Mouse (Mus musculus): ENCODE data around the gene Patl2. TPM values are rescaled to one million over a fixed set of nuclear protein-coding genes. Genes with fewer than 3 reads are reported as not detected.
A peak's percentile ranks its signal among the peaks of the same experiment; 100 is the strongest.

The Patl2 gene
- total and polyA plus RNA-seq, 3 experiments = not detected

- Histone ChIP-seq H3K9ac (ENCODE audit: insufficient read depth, low read depth) (peak overlapping the region; percentile 98), H3K4me3 (replicated peaks in 1 of 3; ENCODE audit: low read depth in 2 of 3, low read length in 2 of 3, poor library complexity in 1 of 3) (peak overlapping the region; percentile 21 to 92 (median 40)), H3K4me1 (ENCODE audit: control insufficient read depth in 1 of 2, insufficient read depth in 2 of 2) (peaks cover 4 to 32% of the 10 kb centered on the region in 2 experiments)
These were observed 39.3 kb downstream of the Patl2 start for GRCm38 (mm10) chr2:122146687-122147086.

DNA sequence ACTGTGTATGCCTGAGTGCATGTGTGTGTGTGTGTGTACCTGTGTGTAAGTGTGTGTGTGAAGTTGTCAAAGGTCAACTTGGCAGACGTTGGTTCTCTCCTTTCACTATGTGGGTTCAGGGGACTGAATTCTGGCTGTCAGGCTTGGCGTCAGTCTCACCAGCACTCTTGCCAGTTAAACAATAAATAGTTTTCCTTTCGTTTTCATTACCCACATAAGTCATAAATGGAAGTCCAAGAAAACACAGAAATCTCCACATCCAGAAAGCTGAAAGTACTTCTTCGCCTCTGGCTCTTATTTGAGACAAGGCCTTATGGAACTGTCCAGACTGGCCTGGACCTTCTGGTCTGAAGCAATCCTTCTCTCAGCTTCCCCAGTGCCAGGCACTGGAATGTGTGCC is 40.2 kb downstream of the Patl2 start:
- Histone ChIP-seq H3K79me2 (replicated peaks; ENCODE audit: control insufficient read depth, extremely low read depth, insufficient read depth, poor library complexity, severe bottlenecking) (peaks cover 33% of the 10 kb centered on the region), H3K36me3 (replicated peaks in 1 of 2; ENCODE audit: control insufficient read depth in 1 of 2, insufficient read depth in 1 of 2, low read length in 1 of 2) (peaks cover 15 to 24% of the 10 kb centered on the region in 2 experiments), H3K4me3 (replicated peaks in 1 of 3; ENCODE audit: low read depth in 2 of 3, low read length in 2 of 3, poor library complexity in 1 of 3) (no peak overlapping the region), H3K27me3 (replicated peaks) (no peaks in the 10 kb centered on the region), H3K9me3 (replicated peaks; ENCODE audit: low read length) (no peaks in the 10 kb centered on the region), H3K9ac (ENCODE audit: insufficient read depth, low read depth) (peak overlapping the region; percentile 70), H3K4me2 (ENCODE audit: insufficient read depth, low read depth, poor library complexity, severe bottlenecking) (peak overlapping the region; percentile 72), H3K4me1 (ENCODE audit: control insufficient read depth in 1 of 2, insufficient read depth in 2 of 2) (peaks cover 0 to 23% of the 10 kb centered on the region in 2 experiments; a peak in 3 of 4 replicates), H3K27ac (ENCODE audit: insufficient read depth, low read depth) (no peak overlapping the region)
- dilution Hi-C loops (cut with MboI; ENCODE audit: extremely low pct_ligation_motif_present, extremely low pct_unique_long_range_greater_than_20kb, low sequenced_read_pairs) = no loop called here
- no peak for DNase-seq (ENCODE audit: extremely low read depth)
- no peak for TF ChIP-seq MEF2A (IDR thresholded peaks at IDR 0.05; ENCODE audit: borderline replicate concordance, low read depth, low read length)
- TF ChIP-seq BHLHE40 (IDR thresholded peaks at IDR 0.05; ENCODE audit: low read depth, low read length) = no peak
- no peak for TF ChIP-seq MXI1 (IDR thresholded peaks at IDR 0.05; ENCODE audit: low read depth, low read length)
- no peak for TF ChIP-seq NELFE (IDR thresholded peaks at IDR 0.05; ENCODE audit: low read depth, low read length)
- TF ChIP-seq JUND (conservative IDR thresholded peaks at IDR 0.05; ENCODE audit: low read depth, low read length) = no peak
- no peak for TF ChIP-seq USF2 (conservative IDR thresholded peaks at IDR 0.05; ENCODE audit: low read depth, low read length)
- TF ChIP-seq ETS1 (conservative IDR thresholded peaks at IDR 0.05; ENCODE audit: low read depth, low read length) = no peak
- TF ChIP-seq HCFC1 (IDR thresholded peaks at IDR 0.05; ENCODE audit: low read depth, low read length) = no peak
- no peak for TF ChIP-seq RAD21 (IDR thresholded peaks at IDR 0.05; ENCODE audit: low read depth, low read length)
- no peak for TF ChIP-seq PAX5 (IDR thresholded peaks at IDR 0.05; ENCODE audit: low read length)
- no peak for TF ChIP-seq CTCF (conservative IDR thresholded peaks at IDR 0.05 in 1 of 2, IDR thresholded peaks at IDR 0.05 in 1 of 2; ENCODE audit: low read depth in 2 of 2, low read length in 2 of 2)
- no peak for TF ChIP-seq JUN (IDR thresholded peaks at IDR 0.05; ENCODE audit: insufficient read depth, low read depth, low read length)
- TF ChIP-seq POLR2A (IDR thresholded peaks at IDR 0.05; ENCODE audit: low read depth, low read length) = no peak
- TF ChIP-seq E2F4 (IDR thresholded peaks at IDR 0.05; ENCODE audit: insufficient replicate concordance, low read depth, low read length) = no peak
- TF ChIP-seq POLR2AphosphoS2 (IDR thresholded peaks at IDR 0.05; ENCODE audit: low read depth, low read length) = no peak
- no peak for TF ChIP-seq USF1 (IDR thresholded peaks at IDR 0.05; ENCODE audit: low read depth, low read length)
- TF ChIP-seq ZMIZ1 (IDR thresholded peaks at IDR 0.05; ENCODE audit: low read depth, low read length) = no peak
- in situ Hi-C loops (cut with MboI; ENCODE audit: low pct_ligation_motif_present, low pct_unique_long_range_greater_than_20kb, low sequenced_read_pairs) = no loop called here

More at GRCm38 (mm10) chr2:122146687-122147086, 39.3 kb downstream of the Patl2 start:
- TF ChIP-seq ZKSCAN1 (IDR thresholded peaks at IDR 0.05; ENCODE audit: borderline replicate concordance, low read depth, low read length) = no peak
- TF ChIP-seq JUND (conservative IDR thresholded peaks at IDR 0.05; ENCODE audit: low read depth, low read length) = no peak
- 0 out of 2 replicates have a peak, but pooled peaks have one; percentile 30 for TF ChIP-seq IRF4 (IDR thresholded peaks at IDR 0.05; ENCODE audit: low read depth, low read length)
- TF ChIP-seq TCF12 (IDR thresholded peaks at IDR 0.05; ENCODE audit: low read depth, low read length) = peak; percentile 17; the same call in 1 of the 2 replicates
- TF ChIP-seq SIN3A (IDR thresholded peaks at IDR 0.05; ENCODE audit: low read length) = 0 out of 2 replicates have a peak, but pooled peaks have one; percentile 58
- TF ChIP-seq TBP (conservative IDR thresholded peaks at IDR 0.05; ENCODE audit: low read depth, low read length) = no peak
- TF ChIP-seq HCFC1 (IDR thresholded peaks at IDR 0.05; ENCODE audit: low read depth, low read length) = no peak
- no peak for TF ChIP-seq ETS1 (conservative IDR thresholded peaks at IDR 0.05; ENCODE audit: low read depth, low read length)
- 0 out of 2 replicates have a peak, but pooled peaks have one; percentile 27 for TF ChIP-seq CHD2 (IDR thresholded peaks at IDR 0.05; ENCODE audit: low read length)
- peak; percentile 11; the same call in 1 of the 2 replicates for TF ChIP-seq BHLHE40 (IDR thresholded peaks at IDR 0.05; ENCODE audit: low read depth, low read length)
- TF ChIP-seq CHD1 (IDR thresholded peaks at IDR 0.05; ENCODE audit: low read depth, low read length) = peak; percentile 90; the same call in 1 of the 2 replicates
- no peak; the same call in 1 of the 2 replicates for TF ChIP-seq RCOR1 (conservative IDR thresholded peaks at IDR 0.05; ENCODE audit: low read depth, low read length)
- peak; percentile 55; the same call in 1 of the 2 replicates for TF ChIP-seq ZMIZ1 (IDR thresholded peaks at IDR 0.05; ENCODE audit: low read depth, low read length)
- no peak for TF ChIP-seq USF1 (IDR thresholded peaks at IDR 0.05; ENCODE audit: low read depth, low read length)
- TF ChIP-seq JUN (IDR thresholded peaks at IDR 0.05; ENCODE audit: insufficient read depth, low read depth, low read length) = no peak
- no peak for TF ChIP-seq USF2 (conservative IDR thresholded peaks at IDR 0.05; ENCODE audit: low read depth, low read length)
- TF ChIP-seq MEF2A (IDR thresholded peaks at IDR 0.05; ENCODE audit: borderline replicate concordance, low read depth, low read length) = 0 out of 2 replicates have a peak, but pooled peaks have one; percentile 51
- TF ChIP-seq PAX5 (IDR thresholded peaks at IDR 0.05; ENCODE audit: low read length) = no peak
- no peak for TF ChIP-seq NELFE (IDR thresholded peaks at IDR 0.05; ENCODE audit: low read depth, low read length)
- 0 out of 2 replicates have a peak, but pooled peaks have one; percentile 39 for TF ChIP-seq MXI1 (IDR thresholded peaks at IDR 0.05; ENCODE audit: low read depth, low read length)
- TF ChIP-seq POLR2A (IDR thresholded peaks at IDR 0.05; ENCODE audit: low read depth, low read length) = no peak; the same call in 1 of the 2 replicates
- no peak for TF ChIP-seq RAD21 (IDR thresholded peaks at IDR 0.05; ENCODE audit: low read depth, low read length)
- TF ChIP-seq EP300 (IDR thresholded peaks at IDR 0.05; ENCODE audit: low read length) = no peak
- peak; percentile 6; the same call in 1 of the 2 replicates for TF ChIP-seq ELF1 (IDR thresholded peaks at IDR 0.05; ENCODE audit: low read depth, low read length)
- Histone ChIP-seq H3K4me2 (ENCODE audit: insufficient read depth, low read depth, poor library complexity, severe bottlenecking) (peak overlapping the region; percentile 90), H3K27me3 (replicated peaks) (no peaks in the 10 kb centered on the region), H3K36me3 (replicated peaks in 1 of 2; ENCODE audit: control insufficient read depth in 1 of 2, insufficient read depth in 1 of 2, low read length in 1 of 2) (peaks cover 25 to 33% of the 10 kb centered on the region in 2 experiments), H3K27ac (ENCODE audit: insufficient read depth, low read depth) (peak overlapping the region; percentile 93), H3K9me3 (replicated peaks; ENCODE audit: low read length) (no peaks in the 10 kb centered on the region), H3K79me2 (replicated peaks; ENCODE audit: control insufficient read depth, extremely low read depth, insufficient read depth, poor library complexity, severe bottlenecking) (peaks cover 42% of the 10 kb centered on the region)
- in situ Hi-C loops (cut with MboI; ENCODE audit: low pct_ligation_motif_present, low pct_unique_long_range_greater_than_20kb, low sequenced_read_pairs) (no loop called here), dilution Hi-C loops (cut with MboI; ENCODE audit: extremely low pct_ligation_motif_present, extremely low pct_unique_long_range_greater_than_20kb, low sequenced_read_pairs) (no loop called here)
- DNase-seq (ENCODE audit: extremely low read depth) = no peak
